Mouse (Mus musculus) hindbrain, embryonic 11.5 days (tissue): Measurements from ENCODE around the gene Nrg4. TPM values are rescaled to one million over a fixed set of nuclear protein-coding genes. Genes with fewer than 3 reads are reported as not detected.
"Not testable (repeated sequence)": the region's sequence is repeated elsewhere in the genome, so short reads cannot be mapped to it uniquely, and the experiment has no call there.

Experiments used
- ATAC-seq: fragments of 200-750 bp; cut with Nextera tagmentation; 2 replicates; pipeline ENCODE4 v1.8.0; 2017; ENCODE audit warnings: mild to moderate bottlenecking, moderate TSS enrichment, moderate library complexity; ENCODE audit not compliant: low FRiP score
- DNase-seq: peaks from one replicate; pipeline ENCODE4 v3.0.0-alpha.2; 2015; ENCODE audit warnings: low spot score
- H3K27ac ChIP-seq: fragments of 300-500 bp; sonication (generic); 2 replicates; pipeline ENCODE4 v1.5.1; 2014; ENCODE audit warnings: mild to moderate bottlenecking, low read depth, low read length
- H3K27me3 ChIP-seq: fragments of 300-500 bp; sonication (generic); 2 replicates; pipeline ENCODE4 v1.6.1; 2014; ENCODE audit warnings: mild to moderate bottlenecking, low read length, moderate library complexity, mixed read lengths; ENCODE audit not compliant: control insufficient read depth, insufficient read depth
- H3K36me3 ChIP-seq: fragments of 300-500 bp; sonication (generic); 2 replicates; pipeline ENCODE4 v1.6.1; 2014; ENCODE audit warnings: mild to moderate bottlenecking, low read length, moderate library complexity, mixed read lengths; ENCODE audit not compliant: control insufficient read depth, insufficient read depth
- H3K4me1 ChIP-seq: fragments of 300-500 bp; sonication (generic); replicated peaks from 2 replicates; pipeline ENCODE4 v1.6.1; 2014; ENCODE audit warnings: low read length, mixed read lengths; ENCODE audit not compliant: control insufficient read depth, insufficient read depth
- H3K4me2 ChIP-seq: fragments of 300-500 bp; sonication (generic); replicated peaks from 2 replicates; pipeline ENCODE4 v1.6.1; 2014; ENCODE audit warnings: mild to moderate bottlenecking, low read depth, low read length
- H3K4me3 ChIP-seq: fragments of 300-500 bp; sonication (generic); 2 replicates; pipeline ENCODE4 v1.5.1; 2014; ENCODE audit warnings: low read depth, low read length
- H3K9ac ChIP-seq: fragments of 300-500 bp; sonication (generic); 2 replicates; pipeline ENCODE4 v1.6.1; 2014; ENCODE audit warnings: low read depth, low read length
- H3K9me3 ChIP-seq: fragments of 300-500 bp; sonication (generic); 2 replicates; pipeline ENCODE4 v1.6.1; 2016; ENCODE audit warnings: low read length; ENCODE audit not compliant: control insufficient read depth
- WGBS: fragments of 180-500 bp; shearing (Covaris S2); extraction: QIAGEN DNeasy Blood & Tissue Kit; methylation state at CpG from one replicate; pipeline ENCODE4 v1.1.7; 2014; 5-methylcytosine and 5-hydroxymethylcytosine counted together
- polyA plus RNA-seq: library from polyadenylated mRNA; unstranded; fragments of >200 nt; fragmentation: Nextera tagmentation; extraction: Ambion mirVana; gene quantifications from 2 replicates; pipeline ENCODE4 v1.2.1, GENCODE M21; 2014

Nrg4 gene
- polyA plus RNA-seq, 1 experiment from 2014 or later: 1.8 TPM

GRCm38 (mm10) chr9:55240852-55241251 lies 85.8 kb downstream of the Nrg4 start:
- no peaks in the 10 kb centered on the region for H3K9me3 ChIP-seq
- no peak overlapping the region for H3K27ac ChIP-seq
- no peak overlapping the region for H3K9ac ChIP-seq
- no peaks in the 10 kb centered on the region for H3K4me1 ChIP-seq
- no peak overlapping the region for H3K4me3 ChIP-seq
- no peak for DNase-seq
- H3K4me2 ChIP-seq: no peak overlapping the region
- no peaks in the 10 kb centered on the region for H3K27me3 ChIP-seq
- 86% methylated on average over 5 of the region's 5 CpGs for WGBS
- no peaks in the 10 kb centered on the region for H3K36me3 ChIP-seq
- no peak for ATAC-seq

- no peaks in the 10 kb centered on the region for H3K9me3 ChIP-seq
- no peak overlapping the region for H3K9ac ChIP-seq
- H3K4me3 ChIP-seq: no peak overlapping the region
- no peak for ATAC-seq
- 71% methylated on average over 13 of the region's 13 CpGs for WGBS
- no peaks in the 10 kb centered on the region for H3K36me3 ChIP-seq
- H3K4me1 ChIP-seq: no peaks in the 10 kb centered on the region
- no peak overlapping the region for H3K27ac ChIP-seq
- no peak overlapping the region for H3K4me2 ChIP-seq
- DNase-seq: no peak
- no peaks in the 10 kb centered on the region for H3K27me3 ChIP-seq
Observed at GRCm38 (mm10) chr9:55236235-55237165, 90.1 kb downstream of the Nrg4 start.

DNA sequence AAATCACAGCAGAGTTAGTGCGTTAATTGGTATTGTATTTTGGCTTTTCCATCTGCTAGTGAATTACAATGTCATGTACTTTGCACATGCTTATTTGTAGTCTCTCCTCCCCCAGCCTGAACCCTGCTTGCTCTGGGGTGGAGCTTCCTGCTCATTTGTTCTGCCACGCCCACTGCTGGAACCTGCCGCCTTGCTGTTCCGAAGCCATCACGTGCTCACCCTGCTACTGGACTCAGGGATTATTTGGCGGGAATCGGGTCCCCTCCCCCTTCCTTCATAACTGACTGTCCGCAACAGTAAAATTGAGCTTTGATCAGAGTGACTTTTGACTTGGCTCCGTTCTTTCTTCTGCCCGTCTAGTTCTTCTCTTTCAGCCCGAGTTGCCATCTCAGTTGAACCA lies 93.6 kb downstream of the Nrg4 start:
- H3K4me1 ChIP-seq, DNase-seq, H3K27me3 ChIP-seq, H3K9ac ChIP-seq, H3K27ac ChIP-seq, H3K9me3 ChIP-seq, H3K36me3 ChIP-seq, ATAC-seq, H3K4me3 ChIP-seq, H3K4me2 ChIP-seq: not testable (repeated sequence)
- 79% methylated on average over 11 of the region's 11 CpGs for WGBS

- Histone ChIP-seq H3K27ac (no peak overlapping the region), H3K4me2 (no peak overlapping the region), H3K9me3 (no peaks in the 10 kb centered on the region), H3K27me3 (no peaks in the 10 kb centered on the region), H3K4me3 (no peak overlapping the region), H3K9ac (no peak overlapping the region), H3K4me1 (no peaks in the 10 kb centered on the region), H3K36me3 (no peaks in the 10 kb centered on the region)
- DNase-seq (no peak), ATAC-seq (no peak)
- 87% methylated on average over 7 of the region's 7 CpGs for WGBS
Observed at GRCm38 (mm10) chr9:55232586-55232985, 94.1 kb downstream of the Nrg4 start.

DNA sequence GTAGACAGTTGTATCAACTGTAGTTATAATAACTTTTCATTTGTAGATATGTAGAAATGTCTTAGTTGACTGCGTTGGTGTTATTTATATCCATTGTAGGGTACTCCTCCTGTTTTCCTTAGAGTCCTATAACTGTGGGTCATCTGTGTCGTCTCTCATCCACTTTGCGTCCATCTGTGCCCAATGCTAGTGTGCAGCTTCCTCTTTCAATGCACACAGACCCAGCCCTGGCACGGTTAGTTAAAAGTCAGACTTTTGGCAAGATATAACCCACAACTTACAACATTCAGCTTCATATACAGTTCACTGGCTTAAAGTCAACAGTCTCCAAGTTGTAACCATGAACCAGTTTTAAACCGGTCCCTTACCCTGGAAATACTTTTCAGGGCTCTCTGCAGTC lies 94.5 kb downstream of the Nrg4 start:
- ATAC-seq: no peak
- Histone ChIP-seq H3K9ac (no peak overlapping the region), H3K9me3 (no peaks in the 10 kb centered on the region), H3K4me1 (no peaks in the 10 kb centered on the region), H3K36me3 (no peaks in the 10 kb centered on the region), H3K4me2 (no peak overlapping the region), H3K27me3 (no peaks in the 10 kb centered on the region), H3K27ac (no peak overlapping the region), H3K4me3 (no peak overlapping the region)
- no peak for DNase-seq
- WGBS: 90% methylated on average over 5 of the region's 5 CpGs

DNA sequence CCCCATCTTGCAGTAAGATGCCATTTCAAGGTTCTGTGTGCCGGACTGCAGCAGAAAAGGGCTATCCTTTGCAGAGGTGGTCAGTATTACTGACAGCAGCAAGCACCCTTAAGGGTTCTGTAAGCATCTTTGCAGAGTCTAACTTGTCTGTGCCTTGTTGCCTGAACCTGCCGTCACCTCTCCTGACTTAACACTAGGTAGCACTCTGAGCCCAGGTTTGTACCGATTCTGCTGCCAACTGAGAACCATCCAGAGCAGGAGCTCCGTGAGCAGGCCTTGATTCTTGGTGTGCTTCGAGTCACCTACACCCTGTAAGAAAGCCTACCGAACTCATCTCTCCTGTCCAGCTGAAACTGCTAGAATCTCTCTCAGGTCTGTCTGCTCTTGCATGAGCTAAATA lies 95.1 kb downstream of the Nrg4 start:
- Histone ChIP-seq H3K9ac (no peak overlapping the region), H3K4me2 (no peak overlapping the region), H3K9me3 (no peaks in the 10 kb centered on the region), H3K4me3 (no peak overlapping the region), H3K27me3 (no peaks in the 10 kb centered on the region), H3K4me1 (no peaks in the 10 kb centered on the region), H3K36me3 (no peaks in the 10 kb centered on the region), H3K27ac (no peak overlapping the region)
- 72% methylated on average over 6 of the region's 6 CpGs for WGBS
- no peak for ATAC-seq
- DNase-seq: no peak

DNA sequence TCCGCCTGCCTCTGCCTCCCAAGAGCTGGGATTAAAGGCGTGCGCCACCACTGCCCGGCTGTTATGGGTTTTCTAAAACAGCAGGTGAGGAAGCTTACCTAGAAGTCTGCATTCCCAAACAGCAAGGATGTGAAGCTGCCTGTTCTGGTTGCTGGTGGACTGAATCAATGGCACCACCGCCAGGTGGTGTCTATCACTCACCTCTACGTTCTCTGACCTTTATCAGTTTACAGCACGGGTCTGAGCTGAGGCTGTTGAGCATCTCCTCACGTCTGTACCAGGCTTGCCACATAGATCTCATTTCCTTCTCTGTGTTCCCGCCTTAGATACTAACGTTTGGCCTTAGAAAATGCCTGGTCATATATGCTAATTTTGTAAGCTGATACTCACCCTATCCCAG lies 97.6 kb downstream of the Nrg4 start:
- ATAC-seq (no peak), DNase-seq (no peak)
- Histone ChIP-seq H3K4me3 (no peak overlapping the region), H3K9me3 (no peaks in the 10 kb centered on the region), H3K27ac (no peak overlapping the region), H3K36me3 (no peaks in the 10 kb centered on the region), H3K4me2 (no peak overlapping the region), H3K27me3 (no peaks in the 10 kb centered on the region), H3K9ac (no peak overlapping the region), H3K4me1 (no peaks in the 10 kb centered on the region)
- 75% methylated on average over 10 of the region's 10 CpGs for WGBS

GRCm38 (mm10) chr9:55228149-55228548 lies 98.5 kb downstream of the Nrg4 start:
- no peak for DNase-seq
- H3K36me3 ChIP-seq: peaks cover 3% of the 10 kb centered on the region; the same call in 1 of the 2 replicates
- H3K4me3 ChIP-seq: no peak overlapping the region
- no peaks in the 10 kb centered on the region for H3K4me1 ChIP-seq
- H3K27me3 ChIP-seq: no peaks in the 10 kb centered on the region
- H3K9ac ChIP-seq: no peak overlapping the region
- WGBS: 92% methylated on average over 4 of the region's 4 CpGs
- H3K9me3 ChIP-seq: no peaks in the 10 kb centered on the region
- H3K27ac ChIP-seq: no peak overlapping the region
- no peak for ATAC-seq
- H3K4me2 ChIP-seq: no peak overlapping the region

DNA sequence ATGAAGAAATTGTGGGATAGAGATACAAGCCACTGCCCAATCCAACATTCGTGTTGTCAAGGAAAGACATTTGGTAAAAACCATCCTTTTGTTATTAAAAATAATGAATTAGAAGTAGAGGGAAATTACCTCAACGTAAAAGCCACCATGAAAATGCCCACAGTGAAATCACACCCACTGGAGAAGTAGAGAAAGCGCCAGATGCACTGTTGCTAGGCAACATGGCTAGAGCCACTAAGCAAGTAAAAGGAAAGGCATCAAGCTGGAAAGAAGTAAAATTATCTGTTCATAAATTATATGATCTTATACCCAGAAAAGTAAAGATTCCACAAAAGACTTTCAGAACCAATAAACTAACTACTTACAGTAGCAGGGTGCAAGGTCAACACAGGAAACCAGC lies 100.4 kb downstream of the Nrg4 start:
- WGBS: 72% methylated on average over 3 of the region's 3 CpGs
- H3K27me3 ChIP-seq: no peaks in the 10 kb centered on the region
- H3K9ac ChIP-seq: no peak overlapping the region
- H3K4me3 ChIP-seq: no peak overlapping the region
- H3K27ac ChIP-seq: no peak overlapping the region
- H3K4me2 ChIP-seq: no peak overlapping the region
- H3K9me3 ChIP-seq: no peaks in the 10 kb centered on the region
- H3K36me3 ChIP-seq: peaks cover 7% of the 10 kb centered on the region; the same call in 1 of the 2 replicates
- no peak for DNase-seq
- no peak for ATAC-seq
- no peaks in the 10 kb centered on the region for H3K4me1 ChIP-seq
